Mouse (Mus musculus): ENCODE data around the gene Kdm4c.
"Not testable (repeated sequence)": the region's sequence is repeated elsewhere in the genome, so short reads cannot be mapped to it uniquely, and the experiment has no call there.

The Kdm4c gene

GRCm38 (mm10) chr4:74242176-74242575 lies at the start of gene Kdm4c:
TSS of gene Kdm4c (plus strand) at chr4:74242497.
- peak; percentile 84 for DNase-seq (ENCODE audit: low read depth, low spot score)

- DNase-seq (ENCODE audit: low read depth, low spot score), result no peak
These were observed 41.0 kb upstream of the Kdm4c start for GRCm38 (mm10) chr4:74201281-74201811.

- not testable (repeated sequence) for DNase-seq (ENCODE audit: low read depth, low spot score)
These were observed 20.5 kb upstream of the Kdm4c start for GRCm38 (mm10) chr4:74221780-74222179.

- DNase-seq (ENCODE audit: low read depth, low spot score), result no peak
These were observed 19.9 kb upstream of the Kdm4c start for GRCm38 (mm10) chr4:74222360-74222759.

GRCm38 (mm10) chr4:74224210-74224609 lies 18.1 kb upstream of the Kdm4c start:
- no peak for DNase-seq (ENCODE audit: low read depth, low spot score)

GRCm38 (mm10) chr4:74230994-74231393 lies 11.3 kb upstream of the Kdm4c start:
- DNase-seq (ENCODE audit: low read depth, low spot score), result no peak

GRCm38 (mm10) chr4:74231405-74231804 lies 10.9 kb upstream of the Kdm4c start:
- no peak for DNase-seq (ENCODE audit: low read depth, low spot score)

- DNase-seq (ENCODE audit: low read depth, low spot score), result no peak
These were observed 8.8 kb upstream of the Kdm4c start for GRCm38 (mm10) chr4:74233534-74233933.

- DNase-seq (ENCODE audit: low read depth, low spot score), result peak; percentile 91
These were observed 9.3 kb downstream of the Kdm4c start for GRCm38 (mm10) chr4:74251348-74252244.

- DNase-seq (ENCODE audit: low read depth, low spot score), result no peak
These were observed 10.2 kb downstream of the Kdm4c start for GRCm38 (mm10) chr4:74252245-74253105.

- DNase-seq (ENCODE audit: low read depth, low spot score), result no peak
These were observed 15.6 kb downstream of the Kdm4c start for GRCm38 (mm10) chr4:74257882-74258281.

- no peak for DNase-seq (ENCODE audit: low read depth, low spot score)
These were observed 16.2 kb downstream of the Kdm4c start for GRCm38 (mm10) chr4:74258538-74258937.

GRCm38 (mm10) chr4:74259331-74259730 lies 17.0 kb downstream of the Kdm4c start:
- DNase-seq (ENCODE audit: low read depth, low spot score), result no peak

GRCm38 (mm10) chr4:74261879-74262278 lies 19.6 kb downstream of the Kdm4c start:
- no peak for DNase-seq (ENCODE audit: low read depth, low spot score)

GRCm38 (mm10) chr4:74264428-74264955 lies 22.2 kb downstream of the Kdm4c start:
- DNase-seq (ENCODE audit: low read depth, low spot score), result no peak

GRCm38 (mm10) chr4:74271180-74271579 lies 28.9 kb downstream of the Kdm4c start:
- no peak for DNase-seq (ENCODE audit: low read depth, low spot score)

GRCm38 (mm10) chr4:74277486-74277885 lies 35.2 kb downstream of the Kdm4c start:
- no peak for DNase-seq (ENCODE audit: low read depth, low spot score)

- DNase-seq (ENCODE audit: low read depth, low spot score), result no peak
These were observed 37.9 kb downstream of the Kdm4c start for GRCm38 (mm10) chr4:74280170-74280569.

GRCm38 (mm10) chr4:74287851-74288250 lies 45.6 kb downstream of the Kdm4c start:
- no peak for DNase-seq (ENCODE audit: low read depth, low spot score)

- no peak for DNase-seq (ENCODE audit: low read depth, low spot score)
These were observed 52.4 kb downstream of the Kdm4c start for GRCm38 (mm10) chr4:74294726-74295125.

GRCm38 (mm10) chr4:74305315-74306105 lies 63.2 kb downstream of the Kdm4c start:
- DNase-seq (ENCODE audit: low read depth, low spot score), result no peak

All from retina, adult 2 months (tissue).